Mouse (Mus musculus): ENCODE results near the gene Kansl1l. TPM values are rescaled to one million over a fixed set of nuclear protein-coding genes. Genes with fewer than 3 reads are reported as not detected.

Gene Kansl1l
- polyA plus RNA-seq (2014; fragmentation: Illumina TruSeq; extraction: RNeasy Lipid Tissue Mini Kit (QIAGEN cat#74804); ENCODE audit: low replicate concordance) = 20.6 TPM

GRCm38 (mm10) chr1:66817453-66817839 is at the start of gene Kansl1l:
TSS of gene Kansl1l (minus strand) at chr1:66817562.

GRCm38 (mm10) chr1:66862712-66863511 is 45.5 kb upstream of the Kansl1l start, which contains the start of gene Acadl:
TSS of gene Acadl (minus strand) at chr1:66863277.

GRCm38 (mm10) chr1:66700693-66701575 is 116.4 kb downstream of the Kansl1l start, which contains the start of gene Rpe:
TSS of gene Rpe (plus strand) at chr1:66700831.

Other genes with a start within 250 kb of the Kansl1l start
- 171 TPM for gene Rpe, start 116.7 kb downstream of the Kansl1l start, polyA plus RNA-seq (2014; fragmentation: Illumina TruSeq; extraction: RNeasy Lipid Tissue Mini Kit (QIAGEN cat#74804); ENCODE audit: low replicate concordance)
- gene Acadl, start 45.7 kb upstream of the Kansl1l start, polyA plus RNA-seq (2014; fragmentation: Illumina TruSeq; extraction: RNeasy Lipid Tissue Mini Kit (QIAGEN cat#74804); ENCODE audit: low replicate concordance) = 299 TPM
- gene Myl1, start 127.8 kb upstream of the Kansl1l start, polyA plus RNA-seq (2014; fragmentation: Illumina TruSeq; extraction: RNeasy Lipid Tissue Mini Kit (QIAGEN cat#74804); ENCODE audit: low replicate concordance) = 4.8 TPM
- 4.2 TPM for gene Lancl1, start 221.3 kb upstream of the Kansl1l start, polyA plus RNA-seq (2014; fragmentation: Illumina TruSeq; extraction: RNeasy Lipid Tissue Mini Kit (QIAGEN cat#74804); ENCODE audit: low replicate concordance)